Mouse (Mus musculus) heart, postnatal 0 days (tissue): ENCODE results near the gene Rpf2. TPM values are rescaled to one million over a fixed set of nuclear protein-coding genes. Genes with fewer than 3 reads are reported as not detected.

ENCODE experiments used
- ATAC-seq: fragments of 200-750 bp; cut with Nextera tagmentation; 2 replicates; pipeline ENCODE4 v1.8.0; 2017; ENCODE audit warnings: low read depth, moderate number of reproducible peaks, moderate library complexity; ENCODE audit not compliant: insufficient read depth
- DNase-seq: peaks from one replicate; pipeline ENCODE4 v3.0.0-alpha.2; 2016; ENCODE audit warnings: low spot score
- H3K27ac ChIP-seq: fragments of 300-500 bp; sonication (generic); 2 replicates; pipeline ENCODE4 v1.5.1; 2014; ENCODE audit warnings: low read depth, mild to moderate bottlenecking
- H3K27me3 ChIP-seq: fragments of 300-500 bp; sonication (generic); 2 replicates; pipeline ENCODE4 v1.6.1; 2014; ENCODE audit warnings: low read length, mixed read lengths; ENCODE audit not compliant: control insufficient read depth, insufficient read depth
- H3K36me3 ChIP-seq: fragments of 300-500 bp; sonication (generic); replicated peaks from 2 replicates; pipeline ENCODE4 v1.6.1; 2014; ENCODE audit warnings: low read length, mixed read lengths; ENCODE audit not compliant: control insufficient read depth, insufficient read depth
- H3K4me1 ChIP-seq: fragments of 300-500 bp; sonication (generic); 2 replicates; pipeline ENCODE4 v1.6.1; 2014; ENCODE audit warnings: antibody characterized with exemption; ENCODE audit not compliant: control insufficient read depth, insufficient read depth
- H3K4me2 ChIP-seq: fragments of 300-500 bp; sonication (generic); 2 replicates; pipeline ENCODE4 v1.6.1; 2014; ENCODE audit warnings: low read depth, mild to moderate bottlenecking, low read length, moderate library complexity
- H3K4me3 ChIP-seq: fragments of 300-500 bp; sonication (generic); 2 replicates; pipeline ENCODE4 v1.5.1; 2014; ENCODE audit warnings: low read depth, low read length
- H3K9ac ChIP-seq: fragments of 300-500 bp; sonication (generic); replicated peaks from 2 replicates; pipeline ENCODE4 v1.6.1; 2014; ENCODE audit warnings: low read depth, low read length, mixed read lengths
- H3K9me3 ChIP-seq: fragments of 300-500 bp; sonication (generic); replicated peaks from 2 replicates; pipeline ENCODE4 v1.6.1; 2016; ENCODE audit warnings: low read length; ENCODE audit not compliant: control insufficient read depth
- CTCF ChIP-seq: IDR thresholded peaks from 2 replicates; pipeline ENCODE4 v1.5.1; 2016; ENCODE audit warnings: antibody characterized with exemption, control low read depth, low read depth
- EP300 ChIP-seq: IDR thresholded peaks from 2 replicates; pipeline ENCODE4 v1.6.1; 2016; ENCODE audit warnings: antibody characterized with exemption, low read depth
- WGBS: fragments of 180-500 bp; shearing (Covaris S2); extraction: QIAGEN DNeasy Blood & Tissue Kit; methylation state at CpG from one replicate; pipeline ENCODE4 v1.1.7; 2014; 5-methylcytosine and 5-hydroxymethylcytosine counted together
- polyA plus RNA-seq: library from polyadenylated mRNA; unstranded; fragments of >200 nt; fragmentation: Nextera tagmentation; extraction: Ambion mirVana; gene quantifications from 2 replicates; pipeline ENCODE4 v1.2.1, GENCODE M21; 2015
- total RNA-seq: library from RNA; depleted of rRNA; stranded (reverse); fragments of >200 nt; gene quantifications from 2 replicates; pipeline ENCODE4 v1.2.3, GENCODE M21; 2014; ENCODE audit warnings: low replicate concordance

Gene Rpf2
- total and polyA plus RNA-seq, 2 experiments from 2014 or later, result 10.0 to 30.8 TPM

GRCm38 (mm10) chr10:40271216-40271615 lies 24.4 kb upstream of the Rpf2 start:
- no peak overlapping the region for H3K9ac ChIP-seq
- no peak overlapping the region for H3K4me3 ChIP-seq
- WGBS, result 81% methylated on average over 3 of the region's 3 CpGs
- H3K9me3 ChIP-seq, result no peaks in the 10 kb centered on the region
- no peaks in the 10 kb centered on the region for H3K4me1 ChIP-seq
- H3K27ac ChIP-seq, result no peak overlapping the region
- TF ChIP-seq CTCF (no peak), EP300 (no peak)
- no peaks in the 10 kb centered on the region for H3K27me3 ChIP-seq
- no peak overlapping the region for H3K4me2 ChIP-seq
- no peak for ATAC-seq
- no peak for DNase-seq
- H3K36me3 ChIP-seq, result no peaks in the 10 kb centered on the region

GRCm38 (mm10) chr10:40264920-40265319 lies 18.1 kb upstream of the Rpf2 start:
- WGBS, result 77% methylated on average over 3 of the region's 3 CpGs
- no peak overlapping the region for H3K27ac ChIP-seq
- H3K4me3 ChIP-seq, result no peak overlapping the region
- no peak for TF ChIP-seq EP300
- no peak for TF ChIP-seq CTCF
- DNase-seq (no peak), ATAC-seq (no peak)
- no peaks in the 10 kb centered on the region for H3K27me3 ChIP-seq
- no peak overlapping the region for H3K4me2 ChIP-seq
- H3K36me3 ChIP-seq, result no peaks in the 10 kb centered on the region
- H3K4me1 ChIP-seq, result no peaks in the 10 kb centered on the region
- H3K9ac ChIP-seq, result no peak overlapping the region
- H3K9me3 ChIP-seq, result no peaks in the 10 kb centered on the region

- Histone ChIP-seq H3K9me3 (no peaks in the 10 kb centered on the region), H3K4me1 (no peaks in the 10 kb centered on the region), H3K27me3 (no peaks in the 10 kb centered on the region), H3K9ac (no peak overlapping the region), H3K27ac (no peak overlapping the region), H3K4me2 (no peak overlapping the region), H3K36me3 (no peaks in the 10 kb centered on the region), H3K4me3 (no peak overlapping the region)
- TF ChIP-seq EP300, result no peak
- TF ChIP-seq CTCF, result no peak
- ATAC-seq (no peak), DNase-seq (no peak)
- WGBS, result 51% methylated on average over 4 of the region's 4 CpGs
Measured at GRCm38 (mm10) chr10:40263691-40264090, 16.9 kb upstream of the Rpf2 start.

GRCm38 (mm10) chr10:40262200-40262599 lies 15.4 kb upstream of the Rpf2 start:
- Histone ChIP-seq H3K9ac (no peak overlapping the region), H3K4me1 (no peaks in the 10 kb centered on the region), H3K9me3 (no peaks in the 10 kb centered on the region), H3K27me3 (no peaks in the 10 kb centered on the region), H3K36me3 (no peaks in the 10 kb centered on the region), H3K27ac (no peak overlapping the region), H3K4me3 (no peak overlapping the region), H3K4me2 (no peak overlapping the region)
- DNase-seq, result no peak
- WGBS, result 82% methylated on average over 6 of the region's 6 CpGs
- TF ChIP-seq EP300 (no peak), CTCF (no peak)
- ATAC-seq, result no peak

GRCm38 (mm10) chr10:40260305-40260704 lies 13.5 kb upstream of the Rpf2 start:
- no peak for TF ChIP-seq EP300
- no peak for TF ChIP-seq CTCF
- Histone ChIP-seq H3K4me2 (no peak overlapping the region), H3K9me3 (no peaks in the 10 kb centered on the region), H3K4me1 (no peaks in the 10 kb centered on the region; the same call in 1 of the 2 replicates), H3K27ac (no peak overlapping the region), H3K27me3 (no peaks in the 10 kb centered on the region), H3K4me3 (no peak overlapping the region), H3K36me3 (no peaks in the 10 kb centered on the region), H3K9ac (no peak overlapping the region)
- no peak for ATAC-seq
- no peak for DNase-seq
- 56% methylated on average over 5 of the region's 5 CpGs for WGBS

GRCm38 (mm10) chr10:40259542-40259941 lies 12.7 kb upstream of the Rpf2 start:
- no peaks in the 10 kb centered on the region; the same call in 1 of the 2 replicates for H3K4me1 ChIP-seq
- H3K9ac ChIP-seq, result no peak overlapping the region
- no peaks in the 10 kb centered on the region for H3K9me3 ChIP-seq
- no peaks in the 10 kb centered on the region for H3K36me3 ChIP-seq
- TF ChIP-seq EP300, result no peak
- TF ChIP-seq CTCF, result no peak
- no peaks in the 10 kb centered on the region for H3K27me3 ChIP-seq
- DNase-seq, result no peak
- 0 out of 2 replicates have a peak overlapping the region, but pooled peaks have one; percentile 6 for H3K4me2 ChIP-seq
- 17% methylated on average over 8 of the region's 8 CpGs for WGBS
- ATAC-seq, result no peak
- no peak overlapping the region for H3K27ac ChIP-seq
- H3K4me3 ChIP-seq, result no peak overlapping the region
